Mouse (Mus musculus) cerebellum, adult 2 months (tissue): Measurements from ENCODE around the gene Prkcb.

Experiments used
- CTCF ChIP-seq: fragments of 200-500 bp; IDR thresholded peaks from 2 replicates; pipeline ENCODE4 v1.5.1; 2011; ENCODE audit warnings: low read depth, mild to moderate bottlenecking, control low read depth, low read length, moderate library complexity, borderline replicate concordance; ENCODE audit not compliant: insufficient read depth
- POLR2A ChIP-seq: fragments of 200-500 bp; IDR thresholded peaks from 2 replicates; pipeline ENCODE4 v1.6.1; 2011; ENCODE audit warnings: low read length, control low read depth, borderline replicate concordance; ENCODE audit not compliant: insufficient read depth

GRCm38 (mm10) chr7:122317485-122317884 is 28.9 kb downstream of the Prkcb start:
- TF ChIP-seq CTCF (no peak), POLR2A (no peak)
